Mouse (Mus musculus) left cerebral cortex, adult 11 months (tissue): Measurements from ENCODE around the gene Olfr311.

Source experiments
- DNase-seq: peaks from one replicate; pipeline ENCODE4 v3.0.0; 2022; ENCODE audit warnings: low spot score

The Olfr311 gene

DNA sequence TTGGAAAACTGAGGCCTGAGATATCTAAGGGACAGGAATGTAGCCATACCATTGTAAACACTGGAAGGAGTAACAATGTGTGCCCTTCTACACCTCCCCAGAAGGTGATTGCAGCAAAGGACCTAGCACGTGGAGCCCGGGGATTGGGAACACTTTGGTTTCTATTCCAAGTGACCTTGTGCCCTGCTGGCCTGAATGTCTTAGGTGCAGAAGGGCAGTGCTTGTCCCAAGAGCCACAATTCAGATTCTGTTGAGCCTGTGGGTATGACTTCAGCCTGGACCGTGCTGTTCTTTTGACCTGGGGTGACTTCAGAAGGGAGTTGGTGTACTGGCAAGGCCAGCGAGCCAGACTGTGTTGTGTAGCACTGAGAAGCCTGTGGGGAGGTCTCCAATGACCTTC, 31.9 kb downstream of the Olfr311 start:
- no peak for DNase-seq

DNA sequence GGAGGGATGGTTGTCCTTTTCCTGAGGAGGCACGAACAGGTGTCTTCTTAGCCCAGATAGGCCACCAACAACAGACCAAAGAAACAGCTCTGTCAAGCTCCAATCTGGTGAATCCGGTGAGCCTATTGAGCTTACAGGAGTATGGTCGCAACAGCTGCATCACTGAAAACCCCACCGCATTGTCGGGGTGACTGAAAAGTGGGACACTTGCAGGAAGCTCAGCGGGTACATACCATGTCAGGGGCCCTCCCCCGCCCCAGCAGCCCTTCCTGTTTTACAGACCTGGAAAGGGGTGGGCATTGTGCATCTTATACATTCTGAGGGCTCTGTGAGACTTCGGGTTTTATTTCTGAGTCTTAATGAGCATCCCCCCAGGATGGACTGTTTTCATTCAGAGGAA, 44.7 kb downstream of the Olfr311 start:
- DNase-seq = no peak

GRCm38 (mm10) chr11:58890511-58890910, 51.5 kb downstream of the Olfr311 start:
- no peak for DNase-seq
